In the genomic region with DNA sequence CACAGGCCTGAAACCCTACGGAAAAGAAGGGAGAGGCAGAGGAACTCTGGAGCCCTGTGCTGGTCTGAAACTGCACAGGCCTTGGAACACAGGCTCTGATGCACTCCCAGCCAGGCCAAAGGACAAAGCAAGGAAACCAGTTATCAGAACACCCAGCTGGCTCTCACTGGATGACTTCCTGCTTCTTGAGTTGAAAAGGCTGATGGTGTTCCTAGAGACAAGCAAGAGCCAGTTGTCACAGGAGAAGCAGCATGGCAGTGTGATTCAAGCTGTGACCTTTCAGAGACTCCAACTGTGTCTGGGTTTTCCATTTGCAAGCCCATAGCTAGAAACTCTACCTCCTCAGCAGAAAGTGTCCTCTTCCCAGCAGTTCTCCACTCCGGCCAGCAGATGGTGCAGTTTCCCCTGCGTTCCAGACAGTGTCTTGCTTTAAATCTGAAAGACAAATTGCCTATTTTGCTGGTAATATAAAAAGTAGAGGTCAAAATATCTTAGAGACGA, we compare ENCODE assay signal across 8 mouse cellular contexts.
DNase-seq lines count a peak whose midpoint lies in the region; ATAC-seq and TF ChIP-seq lines count a peak whose summit lies in the region.

No protein-coding gene starts in this region.

- H3K4me2 ChIP-seq in CH12.LX (ENCODE audit: insufficient read depth, low read depth, poor library complexity, severe bottlenecking), result no peak overlapping the region
- no peak overlapping the region for H3K4me2 ChIP-seq in forebrain, embryonic 12.5 days
- H3K4me2 ChIP-seq in heart, embryonic 15.5 days, result no peak overlapping the region
- no peak overlapping the region for H3K4me2 ChIP-seq in liver, postnatal 0 days (ENCODE audit: low read depth, low read length)

- peaks cover 31 to 65% of the 10 kb centered on the region in 2 experiments for H3K4me1 ChIP-seq in CH12.LX (ENCODE audit: control insufficient read depth in 1 of 2, insufficient read depth in 2 of 2)
- H3K4me1 ChIP-seq in bone marrow macrophage, adult 2 months (ENCODE audit: control insufficient read depth, insufficient read depth, low read length), result peaks cover 56% of the 10 kb centered on the region
- H3K4me1 ChIP-seq in forebrain, embryonic 12.5 days, result no peaks in the 10 kb centered on the region
- no peaks in the 10 kb centered on the region for H3K4me1 ChIP-seq in heart, embryonic 15.5 days (replicated peaks)
- H3K4me1 ChIP-seq in liver, postnatal 0 days (ENCODE audit: insufficient read depth), result no peaks in the 10 kb centered on the region

- DNase-seq in CH12.LX (ENCODE audit: extremely low read depth), result peak; percentile 82
- DNase-seq in kidney, postnatal 14 days, result peak; percentile 69
- peak; percentile 68 for DNase-seq in liver, postnatal 0 days
- peak; percentile 28 for DNase-seq in retina, adult 2 months (ENCODE audit: low read depth, low spot score)
- peak; percentile 16 for DNase-seq in urinary bladder, postnatal 10 days (ENCODE audit: low spot score)

- TF ChIP-seq RAD21 in CH12.LX (IDR thresholded peaks at IDR 0.05; ENCODE audit: low read depth, low read length), result peak; percentile 99

- in situ Hi-C loops in CH12.LX (cut with MboI; ENCODE audit: low pct_ligation_motif_present, low pct_unique_long_range_greater_than_20kb, low sequenced_read_pairs), result loop anchor here (10.0 kb wide), 1 partner anchor 331 kb away; no protein-coding TSS in a partner anchor

- H3K4me3 ChIP-seq in CH12.LX (replicated peaks in 1 of 3; ENCODE audit: low read depth in 2 of 3, low read length in 2 of 3, poor library complexity in 1 of 3), result no peak overlapping the region
- no peak overlapping the region for H3K4me3 ChIP-seq in bone marrow macrophage, adult 2 months (ENCODE audit: insufficient read depth, low read length)
- H3K4me3 ChIP-seq in forebrain, embryonic 12.5 days (replicated peaks), result no peak overlapping the region
- H3K4me3 ChIP-seq in heart, embryonic 15.5 days, result no peak overlapping the region
- no peak overlapping the region for H3K4me3 ChIP-seq in liver, postnatal 0 days (ENCODE audit: low read depth, low read length)

- no peak overlapping the region for H3K9ac ChIP-seq in CH12.LX (ENCODE audit: insufficient read depth, low read depth)
- no peak overlapping the region for H3K9ac ChIP-seq in forebrain, embryonic 12.5 days
- no peak overlapping the region for H3K9ac ChIP-seq in heart, embryonic 15.5 days
- no peak overlapping the region for H3K9ac ChIP-seq in liver, postnatal 0 days (replicated peaks)

- H3K36me3 ChIP-seq in CH12.LX (replicated peaks in 1 of 2; ENCODE audit: control insufficient read depth in 1 of 2, insufficient read depth in 1 of 2, low read length in 1 of 2), result no peaks in the 10 kb centered on the region
- H3K36me3 ChIP-seq in forebrain, embryonic 12.5 days (replicated peaks), result no peaks in the 10 kb centered on the region
- H3K36me3 ChIP-seq in heart, embryonic 15.5 days, result no peaks in the 10 kb centered on the region
- H3K36me3 ChIP-seq in liver, postnatal 0 days (replicated peaks; ENCODE audit: insufficient read depth, low read length), result no peaks in the 10 kb centered on the region

- H3K27me3 ChIP-seq in CH12.LX (replicated peaks), result no peaks in the 10 kb centered on the region
- H3K27me3 ChIP-seq in forebrain, embryonic 12.5 days, result no peaks in the 10 kb centered on the region
- H3K27me3 ChIP-seq in heart, embryonic 15.5 days, result no peaks in the 10 kb centered on the region
- H3K27me3 ChIP-seq in liver, postnatal 0 days (ENCODE audit: insufficient read depth, low read length), result no peaks in the 10 kb centered on the region

- H3K79me2 ChIP-seq in CH12.LX (replicated peaks; ENCODE audit: control insufficient read depth, extremely low read depth, insufficient read depth, poor library complexity, severe bottlenecking), result no peaks in the 10 kb centered on the region

- dilution Hi-C loops in CH12.LX (cut with MboI; ENCODE audit: extremely low pct_ligation_motif_present, extremely low pct_unique_long_range_greater_than_20kb, low sequenced_read_pairs), result no loop called here

- no peaks in the 10 kb centered on the region for H3K9me3 ChIP-seq in CH12.LX (replicated peaks; ENCODE audit: low read length)
- no peaks in the 10 kb centered on the region for H3K9me3 ChIP-seq in forebrain, embryonic 12.5 days
- H3K9me3 ChIP-seq in heart, embryonic 15.5 days (replicated peaks), result no peaks in the 10 kb centered on the region
- no peaks in the 10 kb centered on the region for H3K9me3 ChIP-seq in liver, postnatal 0 days (ENCODE audit: low read length)

- peak; percentile 64; the same call in 1 of the 2 replicates for ATAC-seq in forebrain, embryonic 12.5 days (ENCODE audit: low FRiP score)
- ATAC-seq in heart, embryonic 15.5 days (replicated peaks; ENCODE audit: insufficient number of reproducible peaks, insufficient read depth, low FRiP score, low read depth), result peak; percentile 77
- peak; percentile 35 for ATAC-seq in liver, postnatal 0 days

- TF ChIP-seq EP300 in CH12.LX (IDR thresholded peaks at IDR 0.05; ENCODE audit: low read length), result no peak
- TF ChIP-seq EP300 in liver, postnatal 0 days (IDR thresholded peaks at IDR 0.05; ENCODE audit: low read depth), result no peak

- TF ChIP-seq CTCF in CH12.LX (conservative IDR thresholded peaks at IDR 0.05 in 1 of 2, IDR thresholded peaks at IDR 0.05 in 1 of 2; ENCODE audit: low read depth in 2 of 2, low read length in 2 of 2), result peak; percentile 91 to 93
- TF ChIP-seq CTCF in bone marrow macrophage, adult 2 months (IDR thresholded peaks at IDR 0.05; ENCODE audit: low read depth, low read length), result peak; percentile 94
- peak; percentile 88 for TF ChIP-seq CTCF in liver, postnatal 0 days (IDR thresholded peaks at IDR 0.05; ENCODE audit: low read depth)

- WGBS in forebrain, embryonic 12.5 days, result 14% methylated on average over 4 of the region's 4 CpGs
- WGBS in heart, embryonic 15.5 days, result 11% methylated on average over 4 of the region's 4 CpGs
- WGBS in liver, postnatal 0 days (ENCODE audit: insufficient replicate concordance), result 18% methylated on average over 4 of the region's 4 CpGs

- H3K27ac ChIP-seq in CH12.LX (ENCODE audit: insufficient read depth, low read depth), result peak overlapping the region; percentile 40; the same call in 1 of the 2 replicates
- no peak overlapping the region for H3K27ac ChIP-seq in bone marrow macrophage, adult 2 months (ENCODE audit: insufficient read depth, low read depth, low read length)
- no peak overlapping the region for H3K27ac ChIP-seq in forebrain, embryonic 12.5 days
- H3K27ac ChIP-seq in heart, embryonic 15.5 days, result 0 out of 2 replicates have a peak overlapping the region, but pooled peaks have one; percentile 1
- no peak overlapping the region for H3K27ac ChIP-seq in liver, postnatal 0 days (ENCODE audit: low read depth)

- no peak for TF ChIP-seq POLR2A in CH12.LX (IDR thresholded peaks at IDR 0.05; ENCODE audit: low read depth, low read length)
- TF ChIP-seq POLR2A in bone marrow macrophage, adult 2 months (IDR thresholded peaks at IDR 0.05; ENCODE audit: borderline replicate concordance, low read depth, low read length), result no peak

TF ChIP-seq in CH12.LX, 34 proteins besides CTCF, POLR2A, EP300 and RAD21:
- TF ChIP-seq MAFK (IDR thresholded peaks at IDR 0.05; ENCODE audit: insufficient replicate concordance, low read length), result 0 out of 2 replicates have a peak, but pooled peaks have one; percentile 44
- 0 out of 2 replicates have a peak, but pooled peaks have one; percentile 15 for TF ChIP-seq IRF4 (IDR thresholded peaks at IDR 0.05; ENCODE audit: low read depth, low read length)
- TF ChIP-seq TCF12 (IDR thresholded peaks at IDR 0.05; ENCODE audit: low read depth, low read length), result 0 out of 2 replicates have a peak, but pooled peaks have one; percentile 15
- no peak for TF ChIP-seq MYC (IDR thresholded peaks at IDR 0.05; ENCODE audit: low read depth, low read length)
- TF ChIP-seq CHD1 (IDR thresholded peaks at IDR 0.05; ENCODE audit: low read depth, low read length), result no peak
- peak; percentile 48 for TF ChIP-seq ZC3H11A (IDR thresholded peaks at IDR 0.05; ENCODE audit: low read depth, low read length)
- TF ChIP-seq SMC3 (IDR thresholded peaks at IDR 0.05; ENCODE audit: low read depth, low read length), result peak; percentile 95
- TF ChIP-seq UBTF (IDR thresholded peaks at IDR 0.05; ENCODE audit: low read depth, low read length), result no peak

Comparison
In these comparisons a context has a peak if more than half of its experiments do, and no peak if none do; other contexts are left out.
1. DNase-seq: peak in every context shown above with its lines; median percentile 82 in CH12.LX; 69 in kidney, postnatal 14 days; 68 in liver, postnatal 0 days; 28 in retina, adult 2 months; 16 in urinary bladder, postnatal 10 days.
2. H3K27ac ChIP-seq: peak in CH12.LX (single experiment) and heart, embryonic 15.5 days (single experiment); none in bone marrow macrophage, adult 2 months (single experiment), forebrain, embryonic 12.5 days (single experiment) and liver, postnatal 0 days (single experiment).
3. Peak in every context shown above with its lines, with median percentiles within 50 percentile points of each other: CTCF ChIP-seq and ATAC-seq.